Mouse (Mus musculus) small intestine, adult 2 months (tissue): ENCODE measurements around the gene Egfl8.

Experiments used
- CTCF ChIP-seq: fragments of 200-500 bp; IDR thresholded peaks from 2 replicates; pipeline ENCODE4 v1.5.1; 2012; ENCODE audit warnings: low read depth, mild to moderate bottlenecking, control low read depth, inconsistent platforms, low read length, moderate library complexity, mixed read lengths; ENCODE audit not compliant: insufficient replicate concordance, insufficient read length; ENCODE audit errors: extremely low read depth
- POLR2A ChIP-seq: fragments of 200-500 bp; IDR thresholded peaks from 2 replicates; pipeline ENCODE4 v1.6.1; 2012; ENCODE audit warnings: low read depth, mild to moderate bottlenecking, control low read depth, inconsistent platforms, low read length, moderate library complexity

- TF ChIP-seq CTCF: no peak
- no peak for TF ChIP-seq POLR2A
Measured at GRCm38 (mm10) chr17:34656666-34657065, 40.9 kb upstream of the Egfl8 start.
